9 mouse cellular contexts compared by ENCODE assay signal in genomic region chr2:151512199-151512598, GRCm38 (mm10). TPM values are rescaled to one million over a fixed set of nuclear protein-coding genes. Genes with fewer than 3 reads are reported as not detected.
A peak's percentile ranks its signal among the peaks of the same experiment; 100 is the strongest.
DNase-seq lines count a peak whose midpoint lies in the region; ATAC-seq and TF ChIP-seq lines count a peak whose summit lies in the region.
"Had no signal": no experiment of that assay in that cellular context is flagged by ENCODE, and none has a peak within 500 bp of the region (broad histone marks: within the 10 kb centered on the region; RNA-seq: fewer than 3 reads in every experiment).

No protein-coding gene starts in this region.

- peaks cover 91% of the 10 kb centered on the region for H3K36me3 ChIP-seq in embryonic facial prominence, embryonic 13.5 days
- H3K36me3 ChIP-seq in embryonic facial prominence, embryonic 10.5 days (replicated peaks), result peaks cover 100% of the 10 kb centered on the region
- H3K36me3 ChIP-seq in heart, embryonic 15.5 days, result peaks cover 73% of the 10 kb centered on the region

- no peak overlapping the region for H3K27ac ChIP-seq in embryonic facial prominence, embryonic 13.5 days
- H3K27ac ChIP-seq in embryonic facial prominence, embryonic 10.5 days (replicated peaks), result no peak overlapping the region
- no peak overlapping the region for H3K27ac ChIP-seq in heart, embryonic 15.5 days
- 0 out of 2 replicates have a peak overlapping the region, but pooled peaks have one; percentile 4 for H3K27ac ChIP-seq in left cerebral cortex, adult 2 months

- H3K27me3 ChIP-seq in embryonic facial prominence, embryonic 13.5 days, result no peaks in the 10 kb centered on the region
- no peaks in the 10 kb centered on the region for H3K27me3 ChIP-seq in embryonic facial prominence, embryonic 10.5 days (replicated peaks; ENCODE audit: low read depth, poor library complexity, severe bottlenecking)
- no peaks in the 10 kb centered on the region for H3K27me3 ChIP-seq in heart, embryonic 15.5 days

- no peak for TF ChIP-seq CTCF in left cerebral cortex, adult 2 months (IDR thresholded peaks at IDR 0.05)

- H3K4me2 ChIP-seq in embryonic facial prominence, embryonic 13.5 days, result no peak overlapping the region
- no peak overlapping the region for H3K4me2 ChIP-seq in heart, embryonic 15.5 days

- intact Hi-C loops in left cerebral cortex, adult 2 months (cut with DNase I), result loop anchor here (2.0 to 5.0 kb wide), 3 partner anchors 31 to 170 kb away; partner anchors contain the start of gene Fkbp1a

- 0 out of 2 replicates have a peak, but pooled peaks cover 4% of the 10 kb centered on the region for H3K4me1 ChIP-seq in embryonic facial prominence, embryonic 13.5 days
- H3K4me1 ChIP-seq in embryonic facial prominence, embryonic 10.5 days, result no peaks in the 10 kb centered on the region
- H3K4me1 ChIP-seq in heart, embryonic 15.5 days (replicated peaks), result peaks cover 9% of the 10 kb centered on the region

- H3K4me3 ChIP-seq in embryonic facial prominence, embryonic 13.5 days, result no peak overlapping the region
- H3K4me3 ChIP-seq in embryonic facial prominence, embryonic 10.5 days, result no peak overlapping the region
- no peak overlapping the region for H3K4me3 ChIP-seq in heart, embryonic 15.5 days
- no peak overlapping the region for H3K4me3 ChIP-seq in left cerebral cortex, adult 2 months

- no peak overlapping the region for H3K9ac ChIP-seq in embryonic facial prominence, embryonic 13.5 days
- no peak overlapping the region for H3K9ac ChIP-seq in heart, embryonic 15.5 days

- peak; percentile 60; the same call in 1 of the 2 replicates for ATAC-seq in embryonic facial prominence, embryonic 13.5 days (ENCODE audit: insufficient number of reproducible peaks, insufficient read depth, low FRiP score, low TSS enrichment, low read depth)
- peak; percentile 72 for ATAC-seq in heart, embryonic 15.5 days (replicated peaks; ENCODE audit: insufficient number of reproducible peaks, insufficient read depth, low FRiP score, low read depth)
- no peak for ATAC-seq in erythroid progenitor cell, adult 5-6 weeks (replicated peaks; ENCODE audit: low FRiP score, poor library complexity, severe bottlenecking)

- no peaks in the 10 kb centered on the region for H3K9me3 ChIP-seq in embryonic facial prominence, embryonic 13.5 days
- H3K9me3 ChIP-seq in embryonic facial prominence, embryonic 10.5 days, result no peaks in the 10 kb centered on the region
- no peaks in the 10 kb centered on the region for H3K9me3 ChIP-seq in heart, embryonic 15.5 days (replicated peaks)

- no peak for DNase-seq in embryonic facial prominence, embryonic 10.5 days (ENCODE audit: low spot score)
- DNase-seq in testis, postnatal 10 days (ENCODE audit: low spot score), result peak; percentile 53
- no peak for DNase-seq in testis, postnatal 14 days (ENCODE audit: low spot score)
- peak; percentile 41 to 48 for DNase-seq in left cerebral cortex, adult 2 months (ENCODE audit: extremely low spot score in 1 of 2, low spot score in 2 of 2)
- DNase-seq in right cerebral cortex, postnatal 10 days (ENCODE audit: low spot score in 2 of 2), result peak; percentile 80 to 83

RNA-seq across cellular contexts. Expression of gene Nsfl1c, which starts 18.2 kb away (rescaled TPM):
- polyA plus RNA-seq in embryonic facial prominence, embryonic 13.5 days (2015; fragmentation: Nextera tagmentation; extraction: Ambion mirVana), result 264 and 287 TPM in 2 replicates
- 307 and 312 TPM in 2 replicates for polyA plus RNA-seq in embryonic facial prominence, embryonic 10.5 days (2016; fragmentation: Nextera tagmentation; extraction: Ambion mirVana)
- 135 and 152 TPM in 2 replicates for polyA plus RNA-seq in heart, embryonic 15.5 days (2015; fragmentation: Nextera tagmentation; extraction: Ambion mirVana)
- total RNA-seq in left cerebral cortex, adult 2 months (2021), result 100 to 1,000 TPM; 149 to 160 TPM
- total RNA-seq in erythroid progenitor cell, adult 5-6 weeks (2015; ENCODE audit: low replicate concordance), result 18.4 and 37.3 TPM in 2 replicates
- 20.4 and 25.6 TPM in 2 replicates for total RNA-seq in erythroid progenitor cell, adult 5-6 weeks (2017; ENCODE audit: low replicate concordance)

RNA-seq across cellular contexts. Expression of gene Fkbp1a, which starts 30.1 kb away (rescaled TPM):
- polyA plus RNA-seq in embryonic facial prominence, embryonic 13.5 days (2015; fragmentation: Nextera tagmentation; extraction: Ambion mirVana), result 479 and 483 TPM in 2 replicates
- 585 and 615 TPM in 2 replicates for polyA plus RNA-seq in embryonic facial prominence, embryonic 10.5 days (2016; fragmentation: Nextera tagmentation; extraction: Ambion mirVana)
- 630 and 641 TPM in 2 replicates for polyA plus RNA-seq in heart, embryonic 15.5 days (2015; fragmentation: Nextera tagmentation; extraction: Ambion mirVana)
- total RNA-seq in left cerebral cortex, adult 2 months (2021), result 100 to 1,000 TPM; 702 to 722 TPM
- total RNA-seq in erythroid progenitor cell, adult 5-6 weeks (2015; ENCODE audit: low replicate concordance), result 6.3 and 15.9 TPM in 2 replicates
- total RNA-seq in erythroid progenitor cell, adult 5-6 weeks (2017; ENCODE audit: low replicate concordance), result 1.7 and 2.1 TPM in 2 replicates

RNA-seq across cellular contexts. Expression of gene 4921509C19Rik, which starts 36.2 kb away (rescaled TPM):
- polyA plus RNA-seq in embryonic facial prominence, embryonic 13.5 days (2015; fragmentation: Nextera tagmentation; extraction: Ambion mirVana), result not detected in 2 replicates
- polyA plus RNA-seq in embryonic facial prominence, embryonic 10.5 days (2016; fragmentation: Nextera tagmentation; extraction: Ambion mirVana), result not detected in 2 replicates
- polyA plus RNA-seq in heart, embryonic 15.5 days (2015; fragmentation: Nextera tagmentation; extraction: Ambion mirVana), result not detected in 2 replicates
- total RNA-seq in left cerebral cortex, adult 2 months (2021), result not detected
- total RNA-seq in erythroid progenitor cell, adult 5-6 weeks (2015; ENCODE audit: low replicate concordance), result not detected in 2 replicates
- not detected in 2 replicates for total RNA-seq in erythroid progenitor cell, adult 5-6 weeks (2017; ENCODE audit: low replicate concordance)
- polyA plus RNA-seq: C2C12 had no signal

Comparison
In these comparisons a context has a peak if more than half of its experiments do, and no peak if none do; other contexts are left out.
1. DNase-seq: peak in testis, postnatal 10 days (single experiment), left cerebral cortex, adult 2 months (2 of 2) and right cerebral cortex, postnatal 10 days (2 of 2); none in embryonic facial prominence, embryonic 10.5 days (single experiment) and testis, postnatal 14 days (single experiment).